Comparison of ENCODE assay signal across 16 mouse cellular contexts in genomic region chr5:24976907-24977306, GRCm38 (mm10).
DNase-seq lines count a peak whose midpoint lies in the region; ATAC-seq lines count a peak whose summit lies in the region.
"Had no signal": no experiment of that assay in that cellular context is flagged by ENCODE, and none has a peak within 500 bp of the region (broad histone marks: within the 10 kb centered on the region; RNA-seq: fewer than 3 reads in every experiment).

No protein-coding gene starts in this region.

- H3K9ac ChIP-seq in heart, embryonic 15.5 days = no peak overlapping the region
- H3K9ac ChIP-seq: forebrain, postnatal 0 days; liver, embryonic 12.5 days; lung, embryonic 15.5 days had no signal

- no peak overlapping the region for H3K4me2 ChIP-seq in heart, embryonic 15.5 days
- H3K4me2 ChIP-seq: liver, embryonic 12.5 days; lung, embryonic 15.5 days had no signal

- H3K36me3 ChIP-seq in heart, embryonic 15.5 days = no peaks in the 10 kb centered on the region
- H3K36me3 ChIP-seq: liver, embryonic 12.5 days; lung, embryonic 15.5 days had no signal

- ATAC-seq in heart, embryonic 15.5 days (replicated peaks; ENCODE audit: insufficient number of reproducible peaks, insufficient read depth, low FRiP score, low read depth) = no peak
- ATAC-seq: activated CD4-positive, CD25-positive, alpha-beta regulatory T cell, adult 4 months; forebrain, postnatal 0 days; hindbrain, postnatal 0 days; liver, embryonic 12.5 days had no signal

- H3K27me3 ChIP-seq in heart, embryonic 15.5 days = no peaks in the 10 kb centered on the region
- H3K27me3 ChIP-seq: lung, embryonic 15.5 days had no signal

- 53% methylated on average over 3 of the region's 3 CpGs for WGBS in heart, embryonic 15.5 days

- peak; percentile 56 for DNase-seq in adrenal gland, postnatal 14 days
- DNase-seq in adrenal gland, adult 8-10 months = no peak
- no peak for DNase-seq in heart, postnatal 25 days (ENCODE audit: low spot score)
- DNase-seq in ES-CJ7 (ENCODE audit: low read depth, low spot score) = peak; percentile 30
- peak; percentile 42 to 69 for DNase-seq in heart, postnatal 10 days
- DNase-seq in yolk sac, embryonic 10.5 days (ENCODE audit: low spot score) = no peak
- no peak for DNase-seq in left cerebral cortex, adult 18-20 months (ENCODE audit: low spot score in 2 of 2)
- DNase-seq: B cell, adult 2 months; cerebellum, adult 9-11 months; forebrain, postnatal 0 days; midbrain, embryonic 14.5 days had no signal

- peak overlapping the region; percentile 17 for H3K27ac ChIP-seq in heart, embryonic 15.5 days
- H3K27ac ChIP-seq: hindbrain, postnatal 0 days; liver, embryonic 12.5 days; lung, embryonic 15.5 days had no signal

- intact Hi-C loops in heart, postnatal 25 days (cut with DNase I) = no loop called here
- intact Hi-C loops in heart, postnatal 10 days (cut with DNase I) = loop anchor here (5.0 kb wide), 1 partner anchor 70 kb away; no protein-coding TSS in a partner anchor

- H3K9me3 ChIP-seq in heart, embryonic 15.5 days (replicated peaks) = no peaks in the 10 kb centered on the region
- H3K9me3 ChIP-seq: liver, embryonic 12.5 days; lung, embryonic 15.5 days had no signal

- H3K4me3 ChIP-seq in heart, embryonic 15.5 days = no peak overlapping the region
- H3K4me3 ChIP-seq: liver, embryonic 12.5 days; lung, embryonic 15.5 days had no signal

- peaks cover 85% of the 10 kb centered on the region for H3K4me1 ChIP-seq in heart, embryonic 15.5 days (replicated peaks)

Comparison
In these comparisons a context has a peak if more than half of its experiments do, and no peak if none do; other contexts are left out.
1. DNase-seq: peak in adrenal gland, postnatal 14 days (single experiment), ES-CJ7 (single experiment) and heart, postnatal 10 days (2 of 2); none in adrenal gland, adult 8-10 months (single experiment), heart, postnatal 25 days (single experiment), yolk sac, embryonic 10.5 days (single experiment) and left cerebral cortex, adult 18-20 months (0 of 2).